Mouse (Mus musculus) megakaryocyte, embryonic 14.5 days (primary cell): ENCODE data around the gene Bckdhb.

Experiments
- FLI1 ChIP-seq: IDR thresholded peaks from 2 replicates; pipeline ENCODE4 v1.6.1; 2012; ENCODE audit warnings: low read length, inconsistent platforms, mixed read lengths
- GATA1 ChIP-seq: IDR thresholded peaks from 3 replicates; pipeline ENCODE4 v1.6.1; 2012; ENCODE audit warnings: mixed read lengths, low read length, inconsistent platforms, borderline replicate concordance

- no peak for TF ChIP-seq GATA1
- no peak for TF ChIP-seq FLI1
Measured at GRCm38 (mm10) chr9:84011146-84011545, 86.2 kb downstream of the Bckdhb start.
